Mouse (Mus musculus) heart, embryonic 11.5 days (tissue): ENCODE data around the gene Ptrh2. TPM values are rescaled to one million over a fixed set of nuclear protein-coding genes. Genes with fewer than 3 reads are reported as not detected.

Experiments
- ATAC-seq: fragments of 200-750 bp; cut with Nextera tagmentation; replicated peaks from 2 replicates; pipeline ENCODE4 v1.8.0; 2017; ENCODE audit warnings: moderate library complexity; ENCODE audit not compliant: insufficient number of reproducible peaks, low FRiP score, low TSS enrichment
- H3K27ac ChIP-seq: fragments of 300-500 bp; sonication (generic); 2 replicates; pipeline ENCODE4 v1.5.1; 2014; ENCODE audit warnings: mild to moderate bottlenecking, low read depth, low read length
- H3K27me3 ChIP-seq: fragments of 300-500 bp; sonication (generic); 2 replicates; pipeline ENCODE4 v1.6.1; 2014; ENCODE audit warnings: mild to moderate bottlenecking, low read length, mixed read lengths; ENCODE audit not compliant: control insufficient read depth, insufficient read depth
- H3K36me3 ChIP-seq: fragments of 300-500 bp; sonication (generic); 2 replicates; pipeline ENCODE4 v1.6.1; 2014; ENCODE audit warnings: mild to moderate bottlenecking, low read length, moderate library complexity, mixed read lengths; ENCODE audit not compliant: control insufficient read depth, insufficient read depth
- H3K4me1 ChIP-seq: fragments of 300-500 bp; sonication (generic); 2 replicates; pipeline ENCODE4 v1.6.1; 2014; ENCODE audit warnings: low read length; ENCODE audit not compliant: control insufficient read depth, insufficient read depth
- H3K4me2 ChIP-seq: fragments of 300-500 bp; sonication (generic); 2 replicates; pipeline ENCODE4 v1.6.1; 2014; ENCODE audit warnings: mild to moderate bottlenecking, moderate library complexity
- H3K4me3 ChIP-seq: fragments of 300-500 bp; sonication (generic); 2 replicates; pipeline ENCODE4 v1.5.1; 2014; ENCODE audit warnings: low read depth, low read length
- H3K9ac ChIP-seq: fragments of 300-500 bp; sonication (generic); 2 replicates; pipeline ENCODE4 v1.6.1; 2014; ENCODE audit warnings: mild to moderate bottlenecking, low read depth, low read length, moderate library complexity
- H3K9me3 ChIP-seq: fragments of 300-500 bp; sonication (generic); replicated peaks from 2 replicates; pipeline ENCODE4 v1.6.1; 2016; ENCODE audit warnings: low read length; ENCODE audit not compliant: control insufficient read depth
- WGBS: fragments of 180-500 bp; shearing (Covaris S2); extraction: QIAGEN DNeasy Blood & Tissue Kit; methylation state at CpG from one replicate; pipeline ENCODE4 v1.1.7; 2014; ENCODE audit not compliant: insufficient replicate concordance; 5-methylcytosine and 5-hydroxymethylcytosine counted together
- polyA plus RNA-seq: library from polyadenylated mRNA; unstranded; fragments of >200 nt; fragmentation: Nextera tagmentation; extraction: Ambion mirVana; gene quantifications from 2 replicates; pipeline ENCODE4 v1.2.1, GENCODE M21; 2014

Gene Ptrh2
- 21.5 and 22.7 TPM in 2 replicates for polyA plus RNA-seq

- Histone ChIP-seq H3K4me1 (peaks cover 20% of the 10 kb centered on the region), H3K27ac (peak within 1 kb of the TSS; percentile 90), H3K36me3 (no peaks in the 10 kb centered on the region), H3K4me3 (peak within 1 kb of the TSS; percentile 78), H3K9ac (peak within 1 kb of the TSS; percentile 87), H3K9me3 (no peaks in the 10 kb centered on the region), H3K4me2 (peak within 1 kb of the TSS; percentile 66), H3K27me3 (no peaks in the 10 kb centered on the region)
- WGBS, result under 1% methylated on average over 56 of the region's 56 CpGs
- peak; percentile 84 for ATAC-seq
Observed at GRCm38 (mm10) chr11:86683395-86684125, at the start of gene Ptrh2, which contains the start of gene Vmp1. Ptrh2 (plus strand) TSS chr11:86683985. Vmp1 (minus strand) TSS chr11:86683836.

GRCm38 (mm10) chr11:86634396-86634795 is 49.4 kb upstream of the Ptrh2 start:
- Histone ChIP-seq H3K4me1 (no peaks in the 10 kb centered on the region), H3K27ac (no peak overlapping the region), H3K9me3 (no peaks in the 10 kb centered on the region), H3K4me2 (no peak overlapping the region), H3K9ac (no peak overlapping the region), H3K36me3 (no peaks in the 10 kb centered on the region), H3K4me3 (no peak overlapping the region), H3K27me3 (no peaks in the 10 kb centered on the region)
- WGBS, result 91% methylated on average over 6 of the region's 6 CpGs
- no peak for ATAC-seq

- no peak overlapping the region for H3K9ac ChIP-seq
- ATAC-seq, result no peak
- 62% methylated on average over 2 of the region's 2 CpGs for WGBS
- H3K27ac ChIP-seq, result no peak overlapping the region
- H3K9me3 ChIP-seq, result no peaks in the 10 kb centered on the region
- H3K27me3 ChIP-seq, result no peaks in the 10 kb centered on the region
- no peak overlapping the region for H3K4me2 ChIP-seq
- H3K4me3 ChIP-seq, result no peak overlapping the region
- no peaks in the 10 kb centered on the region for H3K4me1 ChIP-seq
- no peaks in the 10 kb centered on the region for H3K36me3 ChIP-seq
Observed at GRCm38 (mm10) chr11:86637697-86638096, 46.1 kb upstream of the Ptrh2 start.

GRCm38 (mm10) chr11:86641714-86642113 is 42.1 kb upstream of the Ptrh2 start:
- Histone ChIP-seq H3K27ac (no peak overlapping the region), H3K9ac (no peak overlapping the region), H3K4me1 (peaks cover 4% of the 10 kb centered on the region; the same call in 1 of the 2 replicates), H3K9me3 (no peaks in the 10 kb centered on the region), H3K36me3 (no peaks in the 10 kb centered on the region), H3K27me3 (no peaks in the 10 kb centered on the region), H3K4me2 (no peak overlapping the region), H3K4me3 (no peak overlapping the region)
- no peak for ATAC-seq
- WGBS, result 86% methylated on average over 4 of the region's 4 CpGs

GRCm38 (mm10) chr11:86644553-86644952 is 39.2 kb upstream of the Ptrh2 start:
- 90% methylated on average over 4 of the region's 4 CpGs for WGBS
- ATAC-seq, result no peak
- no peak overlapping the region for H3K9ac ChIP-seq
- no peaks in the 10 kb centered on the region for H3K36me3 ChIP-seq
- H3K4me2 ChIP-seq, result no peak overlapping the region
- H3K27ac ChIP-seq, result no peak overlapping the region
- H3K27me3 ChIP-seq, result no peaks in the 10 kb centered on the region
- no peak overlapping the region for H3K4me3 ChIP-seq
- peaks cover 4% of the 10 kb centered on the region; the same call in 1 of the 2 replicates for H3K4me1 ChIP-seq
- no peaks in the 10 kb centered on the region for H3K9me3 ChIP-seq

- 42% methylated on average over 7 of the region's 7 CpGs for WGBS
- H3K36me3 ChIP-seq, result no peaks in the 10 kb centered on the region
- 0 out of 2 replicates have a peak, but pooled peaks have one; percentile 52 for ATAC-seq
- H3K9me3 ChIP-seq, result no peaks in the 10 kb centered on the region
- peak overlapping the region; percentile 47 for H3K9ac ChIP-seq
- no peaks in the 10 kb centered on the region for H3K27me3 ChIP-seq
- peak overlapping the region; percentile 91 for H3K27ac ChIP-seq
- peaks cover 7% of the 10 kb centered on the region; the same call in 1 of the 2 replicates for H3K4me1 ChIP-seq
- H3K4me2 ChIP-seq, result no peak overlapping the region
- H3K4me3 ChIP-seq, result no peak overlapping the region
Observed at GRCm38 (mm10) chr11:86646136-86646834, 37.5 kb upstream of the Ptrh2 start.

GRCm38 (mm10) chr11:86646885-86647459 is 36.8 kb upstream of the Ptrh2 start:
- Histone ChIP-seq H3K4me3 (no peak overlapping the region), H3K27me3 (no peaks in the 10 kb centered on the region), H3K9ac (no peak overlapping the region), H3K4me2 (no peak overlapping the region), H3K27ac (peak overlapping the region; percentile 91), H3K9me3 (no peaks in the 10 kb centered on the region), H3K36me3 (no peaks in the 10 kb centered on the region), H3K4me1 (peaks cover 7% of the 10 kb centered on the region; the same call in 1 of the 2 replicates)
- WGBS, result 79% methylated on average over 3 of the region's 3 CpGs
- ATAC-seq, result no peak

GRCm38 (mm10) chr11:86647706-86648447 is 35.9 kb upstream of the Ptrh2 start:
- H3K4me3 ChIP-seq, result no peak overlapping the region
- no peaks in the 10 kb centered on the region for H3K27me3 ChIP-seq
- no peak overlapping the region for H3K27ac ChIP-seq
- no peaks in the 10 kb centered on the region for H3K36me3 ChIP-seq
- no peak overlapping the region for H3K9ac ChIP-seq
- no peak overlapping the region for H3K4me2 ChIP-seq
- no peaks in the 10 kb centered on the region for H3K9me3 ChIP-seq
- 90% methylated on average over 15 of the region's 15 CpGs for WGBS
- ATAC-seq, result no peak
- peaks cover 7% of the 10 kb centered on the region; the same call in 1 of the 2 replicates for H3K4me1 ChIP-seq
